Mouse (Mus musculus): ENCODE data around the gene Stn1. TPM values are rescaled to one million over a fixed set of nuclear protein-coding genes. Genes with fewer than 3 reads are reported as not detected.
A peak's percentile ranks its signal among the peaks of the same experiment; 100 is the strongest.

Stn1 gene
- polyA plus RNA-seq, 1 experiment, result 7.9 TPM

DNA sequence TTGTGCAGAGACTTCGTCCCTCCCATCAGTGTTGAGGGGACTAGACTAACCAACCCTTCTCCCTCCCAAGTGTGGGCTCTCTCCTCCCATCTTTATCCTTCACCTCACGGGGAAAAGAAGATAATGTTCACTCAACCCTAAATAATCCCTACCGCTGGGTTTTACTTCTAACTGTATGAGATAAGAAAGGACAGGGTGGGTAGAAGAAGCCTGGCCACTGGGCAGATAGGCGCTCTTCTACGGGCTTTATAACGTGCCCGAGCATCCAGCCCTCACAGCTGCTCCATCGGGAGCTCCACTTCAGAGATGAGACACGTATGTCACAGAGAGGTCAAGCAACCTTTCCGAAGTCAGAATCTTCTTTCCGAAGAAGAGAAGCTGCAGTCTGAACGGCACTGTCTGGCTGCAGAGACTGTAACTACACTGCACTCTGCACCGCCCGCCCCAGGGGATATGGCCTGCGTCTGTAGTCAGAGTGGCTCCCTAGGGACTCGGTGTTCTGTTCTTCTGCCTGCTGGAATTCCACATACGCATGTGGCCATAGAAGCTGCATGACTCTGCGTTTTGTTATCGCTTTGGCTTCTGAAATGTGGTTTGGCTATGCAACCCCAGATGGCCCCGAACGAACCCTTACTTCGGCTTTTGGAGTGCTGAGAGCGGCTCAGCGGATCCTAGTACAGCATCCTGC lies 18.7 kb downstream of the Stn1 start:
- peak; percentile 57 for TF ChIP-seq GATA1 (IDR thresholded peaks at IDR 0.05; ENCODE audit: low read length)

DNA sequence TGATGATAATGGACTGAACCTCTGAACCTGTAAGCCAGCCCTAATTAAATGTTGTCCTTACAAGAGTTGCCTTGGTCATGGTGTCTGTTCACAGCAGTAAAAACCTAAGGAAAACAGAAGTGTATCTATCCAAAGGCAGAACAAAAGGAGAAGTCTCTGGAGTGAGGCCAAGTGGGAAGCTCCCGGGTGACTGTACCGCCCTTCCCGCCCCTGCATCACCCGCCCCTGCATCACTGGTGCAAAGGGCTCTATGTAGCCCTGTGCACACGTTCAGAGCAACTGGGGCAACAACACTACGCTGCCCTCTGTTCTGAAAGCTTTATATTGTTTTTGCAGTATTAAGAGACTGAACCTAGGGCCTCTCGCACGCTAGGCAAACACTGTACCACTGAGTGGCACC lies 19.7 kb downstream of the Stn1 start:
- no peak for TF ChIP-seq GATA1 (IDR thresholded peaks at IDR 0.05; ENCODE audit: low read length)

DNA sequence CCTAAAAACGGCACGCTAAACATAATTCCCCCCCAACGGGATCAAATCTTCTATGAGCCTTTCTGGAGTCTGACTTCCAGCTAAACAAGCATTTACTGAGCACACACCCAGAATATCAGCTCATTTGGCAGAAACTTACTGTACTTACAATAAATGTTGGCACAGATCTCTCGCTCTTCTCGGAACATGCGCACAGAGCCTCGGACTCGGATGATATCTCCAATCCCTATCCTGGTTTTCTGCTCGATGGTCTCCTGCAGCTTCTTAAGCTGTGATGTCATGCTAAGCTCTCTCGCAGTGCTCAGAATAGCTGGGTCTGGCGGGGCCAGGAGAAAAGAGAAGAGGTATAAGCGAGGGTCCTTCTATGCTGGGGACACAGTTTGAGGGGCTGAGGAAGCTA lies 20.4 kb downstream of the Stn1 start:
- no peak for TF ChIP-seq GATA1 (IDR thresholded peaks at IDR 0.05; ENCODE audit: low read length)

DNA sequence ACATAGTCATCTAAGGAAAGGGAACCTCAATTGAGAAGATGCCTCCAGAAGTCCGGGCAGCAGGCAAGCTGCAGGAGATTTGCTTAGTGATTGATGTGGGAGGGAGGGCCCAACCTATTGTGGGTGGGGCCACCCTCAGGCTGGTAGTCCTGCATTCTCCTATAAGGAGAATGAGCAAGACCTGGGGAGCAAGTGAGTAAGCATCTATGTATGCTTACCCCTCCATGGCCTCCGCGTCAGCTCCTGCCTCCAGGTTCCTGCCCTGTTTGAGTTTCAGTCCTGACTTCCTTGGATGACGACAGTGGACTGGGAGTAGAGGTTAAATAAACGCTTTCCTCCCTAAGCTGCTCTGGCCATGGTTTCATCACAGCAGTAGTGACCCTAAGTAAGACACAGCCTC lies 22.2 kb downstream of the Stn1 start:
- no peak for TF ChIP-seq GATA1 (IDR thresholded peaks at IDR 0.05; ENCODE audit: low read length)

- TF ChIP-seq GATA1 (IDR thresholded peaks at IDR 0.05; ENCODE audit: low read length), result no peak
These were observed 23.7 kb downstream of the Stn1 start for GRCm38 (mm10) chr19:47513618-47513897.

DNA sequence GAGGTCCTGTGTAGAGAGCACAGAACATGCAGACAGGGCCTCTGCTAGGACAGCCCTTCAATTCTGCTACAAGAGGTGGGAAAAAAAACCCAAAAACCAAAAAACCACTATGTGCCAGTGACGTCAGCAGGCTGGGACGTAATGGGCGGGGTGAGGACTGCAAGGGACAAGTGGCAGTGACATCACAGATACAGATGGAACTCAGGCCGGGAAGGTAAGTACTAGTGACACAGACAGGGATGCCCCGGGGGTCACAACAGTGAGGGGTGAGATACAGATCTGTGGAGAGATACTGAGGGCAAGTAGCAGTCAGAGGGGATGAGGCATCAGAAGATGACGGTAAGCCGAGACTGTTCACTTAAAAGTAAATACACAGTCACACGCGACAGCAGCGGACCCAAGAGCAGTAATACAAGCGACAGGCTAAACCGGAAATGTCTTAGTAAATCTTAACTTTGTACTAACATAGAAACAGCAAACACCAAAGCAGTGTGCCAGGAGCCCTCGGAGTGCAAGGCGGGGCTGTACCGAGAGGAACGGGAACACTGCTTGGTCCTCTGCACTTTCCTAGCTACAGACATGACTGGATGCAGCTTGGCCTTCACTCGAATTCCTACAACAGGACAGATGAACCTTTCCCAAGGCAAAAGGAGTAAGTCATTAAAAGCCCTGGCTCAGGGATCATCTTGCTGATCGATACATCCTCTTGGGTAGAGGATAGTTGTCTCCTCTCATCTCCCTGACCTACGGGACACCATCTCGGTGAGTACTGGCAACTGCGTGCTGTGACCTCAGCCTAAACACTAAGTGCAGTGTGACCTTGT lies 24.3 kb downstream of the Stn1 start:
- TF ChIP-seq GATA1 (IDR thresholded peaks at IDR 0.05; ENCODE audit: low read length), result no peak

- no peak for TF ChIP-seq GATA1 (IDR thresholded peaks at IDR 0.05; ENCODE audit: low read length)
These were observed 25.3 kb downstream of the Stn1 start for GRCm38 (mm10) chr19:47511958-47512357.

DNA sequence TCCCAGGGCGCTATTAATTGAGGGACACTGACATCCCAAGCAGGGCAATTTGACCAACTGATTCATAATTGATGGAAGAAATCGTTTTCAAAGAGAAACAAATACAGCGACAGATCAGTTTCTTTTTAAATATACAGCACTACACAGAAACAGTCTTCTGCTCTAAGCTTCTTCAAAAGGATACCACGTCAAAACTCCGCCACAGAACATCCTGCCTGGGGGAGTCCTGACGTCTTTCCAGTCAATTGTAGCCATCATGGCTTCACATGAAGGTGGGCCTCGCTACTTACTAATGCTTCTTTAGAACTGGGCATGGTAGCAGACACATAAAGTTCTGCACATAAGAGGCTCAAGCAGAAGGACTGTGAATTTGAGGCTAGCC lies 26.0 kb downstream of the Stn1 start:
- no peak for TF ChIP-seq GATA1 (IDR thresholded peaks at IDR 0.05; ENCODE audit: low read length)

GRCm38 (mm10) chr19:47510473-47511293 lies 26.6 kb downstream of the Stn1 start:
- no peak for TF ChIP-seq GATA1 (IDR thresholded peaks at IDR 0.05; ENCODE audit: low read length)

GRCm38 (mm10) chr19:47510135-47510472 lies 27.2 kb downstream of the Stn1 start:
- TF ChIP-seq GATA1 (IDR thresholded peaks at IDR 0.05; ENCODE audit: low read length), result no peak

DNA sequence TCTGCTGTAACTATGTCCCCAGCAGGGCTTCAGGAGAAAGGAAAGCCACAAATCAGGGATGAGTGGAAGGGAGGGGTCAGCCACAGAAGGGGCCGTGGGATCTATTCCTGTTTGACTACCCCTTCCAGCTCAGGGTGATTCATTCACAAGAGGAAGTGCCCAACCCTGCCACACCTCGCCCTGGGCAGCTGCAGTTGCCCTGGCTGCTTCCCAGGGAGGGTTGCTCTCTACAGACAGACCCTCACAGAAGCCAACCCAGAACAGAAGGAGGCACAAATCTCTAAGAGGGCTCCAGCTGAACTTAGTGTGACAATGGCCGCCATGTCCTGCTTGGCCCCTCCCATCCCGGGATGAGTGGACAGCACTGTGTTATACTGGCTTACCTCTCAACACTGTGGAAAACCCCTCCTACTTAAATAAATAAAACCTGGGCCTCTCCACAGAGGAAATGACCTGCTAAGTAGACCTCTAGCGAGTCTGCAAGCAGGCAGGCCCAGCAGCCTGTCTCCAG lies 28.5 kb downstream of the Stn1 start:
- no peak for TF ChIP-seq GATA1 (IDR thresholded peaks at IDR 0.05; ENCODE audit: low read length)

DNA sequence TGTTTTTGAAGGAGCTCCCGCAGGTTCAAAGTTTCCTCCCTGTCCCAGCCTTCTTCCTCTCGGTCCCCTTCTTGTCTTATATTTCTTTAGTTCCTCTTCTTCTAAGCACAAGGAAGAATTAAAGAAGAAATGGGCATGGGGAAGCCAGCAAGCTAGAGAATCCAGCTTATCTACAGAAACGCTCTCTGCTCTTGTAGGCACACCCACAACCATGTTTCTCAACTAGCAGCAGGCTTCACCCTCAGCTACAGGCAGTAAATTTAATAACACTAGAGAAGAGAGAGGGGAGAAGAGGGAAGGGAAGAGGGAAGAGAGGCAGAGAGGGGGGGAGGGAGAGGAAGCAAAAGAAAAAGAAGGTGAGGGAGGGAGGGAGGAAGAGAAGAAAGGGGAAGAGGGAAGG lies 29.1 kb downstream of the Stn1 start:
- TF ChIP-seq GATA1 (IDR thresholded peaks at IDR 0.05; ENCODE audit: low read length), result no peak

GRCm38 (mm10) chr19:47507128-47508121 lies 29.9 kb downstream of the Stn1 start:
- TF ChIP-seq GATA1 (IDR thresholded peaks at IDR 0.05; ENCODE audit: low read length), result no peak

- no peak for TF ChIP-seq GATA1 (IDR thresholded peaks at IDR 0.05; ENCODE audit: low read length)
These were observed 33.7 kb downstream of the Stn1 start for GRCm38 (mm10) chr19:47503625-47504024.

DNA sequence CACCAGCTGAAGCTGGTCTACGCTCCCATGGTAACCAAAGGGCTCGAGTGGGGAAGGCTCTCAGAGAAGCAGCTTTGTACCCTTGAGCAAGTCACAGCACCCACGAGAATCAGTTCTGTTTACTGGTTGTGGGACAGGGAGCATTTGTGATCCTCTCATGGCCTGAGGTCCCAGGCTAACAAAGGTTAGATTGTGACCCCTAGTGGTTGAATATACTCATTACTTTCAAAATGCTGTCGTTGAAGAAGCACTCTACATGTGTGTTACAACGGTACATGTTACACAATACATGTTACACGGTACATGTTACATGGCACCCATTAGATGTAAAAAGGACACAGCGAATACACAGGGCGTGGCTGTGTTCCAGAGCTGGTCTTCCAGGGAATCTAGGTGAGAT lies 34.7 kb downstream of the Stn1 start:
- no peak for TF ChIP-seq GATA1 (IDR thresholded peaks at IDR 0.05; ENCODE audit: low read length)
